Mouse (Mus musculus) thymus, adult 2 months (tissue): ENCODE results near the gene Scrg1.
"Not testable (repeated sequence)": the region's sequence is repeated elsewhere in the genome, so short reads cannot be mapped to it uniquely, and the experiment has no call there.

Source experiments
- CTCF ChIP-seq: fragments of 200-500 bp; IDR thresholded peaks from 2 replicates; pipeline ENCODE4 v1.5.1; 2012; ENCODE audit warnings: mild to moderate bottlenecking, control low read depth, low read length, moderate library complexity, borderline replicate concordance; ENCODE audit not compliant: control insufficient read depth, poor library complexity, insufficient read depth; ENCODE audit errors: extremely low read depth
- POLR2A ChIP-seq: fragments of 200-500 bp; IDR thresholded peaks from 2 replicates; pipeline ENCODE4 v1.6.1; 2012; ENCODE audit warnings: mild to moderate bottlenecking, low read length, control low read depth, moderate library complexity; ENCODE audit not compliant: control insufficient read depth, poor library complexity, insufficient read depth; ENCODE audit errors: extremely low read depth

DNA sequence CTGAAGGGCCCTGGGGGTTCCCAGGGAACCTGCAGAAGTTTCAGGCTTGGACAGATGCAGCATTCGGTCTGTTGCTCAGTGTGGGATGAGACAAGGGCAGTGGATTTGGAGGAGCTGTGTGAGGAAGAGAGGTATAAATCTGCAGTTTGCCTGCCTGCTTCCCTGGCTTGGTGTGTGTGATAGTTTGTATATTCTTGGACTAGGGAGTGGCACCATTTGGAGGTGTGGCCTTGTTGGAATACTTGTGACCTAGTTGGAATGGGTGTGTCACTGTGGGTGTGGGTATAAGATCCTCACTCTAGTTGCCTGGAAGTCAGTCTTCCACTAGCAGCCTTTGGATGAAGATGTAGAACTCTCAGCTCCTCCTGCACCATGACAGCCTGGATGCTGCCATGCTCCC is 49.8 kb downstream of the Scrg1 start:
- not testable (repeated sequence) for TF ChIP-seq POLR2A, CTCF
